Mouse (Mus musculus) E14TG2a.4 (cell line): ENCODE results near the gene Nudt3.

Experiments used
- H3K27me3 ChIP-seq: 2 replicates; pipeline ENCODE4 v1.6.1; 2014; ENCODE audit warnings: low read length, control low read depth; ENCODE audit not compliant: insufficient read depth
- H3K36me3 ChIP-seq: 2 replicates; pipeline ENCODE4 v1.6.1; 2014; ENCODE audit warnings: low read length, control low read depth; ENCODE audit not compliant: insufficient read depth
- H3K4me1 ChIP-seq: replicated peaks from 2 replicates; pipeline ENCODE4 v1.6.1; 2014; ENCODE audit warnings: low read depth, low read length, control low read depth
- H3K4me3 ChIP-seq: replicated peaks from 2 replicates; pipeline ENCODE4 v1.5.1; 2014; ENCODE audit warnings: mild to moderate bottlenecking, low read length
- H3K9me3 ChIP-seq: 2 replicates; pipeline ENCODE4 v1.6.1; 2014; ENCODE audit warnings: low read length, control low read depth
- CTCF ChIP-seq: conservative IDR thresholded peaks from 2 replicates; pipeline ENCODE4 v1.5.1; 2014; ENCODE audit warnings: low read length
- NANOG ChIP-seq: IDR thresholded peaks from 2 replicates; pipeline ENCODE4 v1.6.1; 2014; ENCODE audit warnings: borderline replicate concordance, low read length, mixed read lengths
- POU5F1 ChIP-seq: IDR thresholded peaks from 2 replicates; pipeline ENCODE4 v1.6.1; 2014; ENCODE audit warnings: low read length, borderline replicate concordance

Gene Nudt3

DNA sequence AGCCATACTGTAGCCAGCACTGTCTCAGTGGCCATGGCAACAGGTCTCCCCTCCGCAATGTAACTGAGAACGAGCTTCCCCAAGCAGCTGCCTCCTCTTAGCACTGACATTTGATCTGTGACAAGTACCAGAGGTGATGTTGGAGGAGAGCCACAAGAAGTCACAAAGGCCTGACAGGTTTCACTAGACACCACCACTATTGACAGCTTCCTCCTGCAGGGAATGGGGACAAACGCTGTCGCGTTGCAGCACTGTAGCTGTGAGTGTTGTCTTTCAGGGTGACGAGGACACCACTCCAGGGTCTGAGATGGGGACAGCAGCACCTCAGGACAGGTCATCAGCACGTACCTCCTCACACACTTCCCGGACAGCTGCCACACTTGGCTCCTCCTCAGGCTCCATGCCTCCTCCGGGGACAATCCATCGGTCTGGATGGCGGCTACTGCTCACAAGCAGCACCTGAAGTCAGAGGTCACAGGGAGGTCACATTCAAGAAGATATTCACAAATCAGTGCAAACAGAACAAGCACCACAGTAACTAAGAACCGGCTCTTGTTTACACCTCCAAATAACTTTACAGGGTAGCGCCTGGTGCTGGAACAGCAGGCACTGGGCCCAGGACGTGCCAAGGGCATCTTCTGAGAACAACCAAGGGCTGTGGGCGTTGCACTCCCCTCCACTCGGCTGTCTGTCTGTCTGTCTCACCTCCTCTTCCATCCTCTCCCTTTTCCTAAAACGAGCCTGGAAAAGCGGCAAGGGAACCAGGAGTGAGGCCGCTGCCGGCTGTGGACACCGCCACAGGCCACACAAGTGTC is 26.7 kb downstream of the Nudt3 start:
- peaks cover 55% of the 10 kb centered on the region for H3K36me3 ChIP-seq
- TF ChIP-seq CTCF (no peak), POU5F1 (no peak)
- H3K4me1 ChIP-seq: peaks cover 84% of the 10 kb centered on the region
- H3K9me3 ChIP-seq: no peaks in the 10 kb centered on the region
- H3K4me3 ChIP-seq: peak overlapping the region; percentile 32; the same call in 1 of the 2 replicates
- no peaks in the 10 kb centered on the region for H3K27me3 ChIP-seq

- TF ChIP-seq NANOG (no peak), POU5F1 (no peak), CTCF (0 out of 2 replicates have a peak, but pooled peaks have one; percentile 3)
- H3K9me3 ChIP-seq: no peaks in the 10 kb centered on the region
- peak overlapping the region; percentile 43 for H3K4me3 ChIP-seq
- H3K4me1 ChIP-seq: peaks cover 84% of the 10 kb centered on the region
- H3K27me3 ChIP-seq: no peaks in the 10 kb centered on the region
- peaks cover 59% of the 10 kb centered on the region for H3K36me3 ChIP-seq
Measured at GRCm38 (mm10) chr17:27595659-27596375, 27.5 kb downstream of the Nudt3 start.

- Histone ChIP-seq H3K27me3 (no peaks in the 10 kb centered on the region), H3K36me3 (peaks cover 82% of the 10 kb centered on the region), H3K9me3 (no peaks in the 10 kb centered on the region), H3K4me3 (no peak overlapping the region), H3K4me1 (peaks cover 92% of the 10 kb centered on the region)
- TF ChIP-seq NANOG (no peak), CTCF (no peak), POU5F1 (no peak)
Measured at GRCm38 (mm10) chr17:27592565-27592910, 30.8 kb downstream of the Nudt3 start.

DNA sequence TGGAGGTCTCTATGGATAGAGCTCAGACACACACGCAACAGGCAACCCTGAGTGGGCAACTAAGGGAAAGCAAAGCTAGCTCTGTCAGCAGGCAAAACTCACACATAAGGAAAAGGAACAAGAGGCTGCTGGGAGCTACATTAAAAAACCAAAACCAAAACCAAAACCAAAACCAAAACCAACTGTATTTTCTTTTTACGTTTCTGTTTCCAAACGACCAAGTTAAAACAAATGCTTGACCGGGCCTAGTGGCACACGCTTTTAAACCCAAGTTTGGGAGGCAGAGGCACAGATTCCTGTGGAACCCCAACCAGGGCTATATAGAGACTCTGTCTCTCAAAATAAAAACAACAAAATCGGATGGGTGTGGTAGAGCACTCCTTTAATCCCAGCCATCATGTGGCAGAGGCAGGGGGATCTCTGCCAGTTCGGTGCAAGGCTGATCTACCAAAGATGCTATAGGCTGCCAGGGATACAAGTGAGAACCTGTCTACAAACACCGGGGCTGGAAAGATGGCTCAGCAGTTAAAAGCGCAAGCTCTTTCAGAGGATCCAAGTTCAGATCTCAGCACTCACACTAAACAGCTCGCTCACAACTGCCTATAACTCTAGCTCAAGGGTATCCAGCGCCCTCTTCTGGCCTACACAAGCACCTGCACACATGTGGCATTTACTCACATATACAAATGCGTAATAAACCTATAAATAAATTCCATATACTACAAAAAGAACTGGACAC is 31.3 kb downstream of the Nudt3 start:
- Histone ChIP-seq H3K4me3 (no peak overlapping the region), H3K9me3 (no peaks in the 10 kb centered on the region), H3K4me1 (peaks cover 92% of the 10 kb centered on the region), H3K36me3 (peaks cover 85% of the 10 kb centered on the region), H3K27me3 (no peaks in the 10 kb centered on the region)
- peak; percentile 71 for TF ChIP-seq CTCF
- TF ChIP-seq NANOG: no peak
- TF ChIP-seq POU5F1: no peak

GRCm38 (mm10) chr17:27588231-27588630 is 35.1 kb downstream of the Nudt3 start:
- TF ChIP-seq NANOG (no peak), POU5F1 (no peak), CTCF (no peak)
- peaks cover 77% of the 10 kb centered on the region for H3K36me3 ChIP-seq

DNA sequence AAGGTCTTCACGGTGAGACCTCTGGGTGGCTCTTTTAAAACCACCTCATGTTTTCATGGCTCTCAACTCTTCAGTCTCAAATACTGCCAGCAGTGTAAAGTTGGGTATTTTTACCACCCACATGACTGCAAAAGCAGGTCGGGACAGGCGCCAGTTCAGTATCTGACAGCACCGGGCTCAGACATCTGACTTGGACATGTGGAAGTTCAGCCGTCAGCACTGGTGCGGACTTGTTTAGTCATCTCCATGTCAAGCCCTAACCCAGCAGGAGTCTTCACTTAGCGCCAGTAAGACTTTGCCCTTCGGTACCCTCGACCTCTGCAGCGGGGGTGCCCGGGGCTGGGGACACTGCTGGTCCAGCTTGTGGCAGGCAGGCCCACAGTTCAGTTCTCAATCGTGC is 36.0 kb downstream of the Nudt3 start:
- Histone ChIP-seq H3K27me3 (no peaks in the 10 kb centered on the region), H3K4me1 (peaks cover 89% of the 10 kb centered on the region), H3K36me3 (peaks cover 79% of the 10 kb centered on the region), H3K4me3 (no peak overlapping the region), H3K9me3 (no peaks in the 10 kb centered on the region)
- TF ChIP-seq CTCF: no peak
- TF ChIP-seq NANOG: no peak
- no peak for TF ChIP-seq POU5F1

More at GRCm38 (mm10) chr17:27588231-27588630, 35.1 kb downstream of the Nudt3 start:
- Histone ChIP-seq H3K9me3 (no peaks in the 10 kb centered on the region), H3K4me3 (no peak overlapping the region), H3K4me1 (peaks cover 87% of the 10 kb centered on the region), H3K27me3 (no peaks in the 10 kb centered on the region)

GRCm38 (mm10) chr17:27586661-27587060 is 36.6 kb downstream of the Nudt3 start:
- TF ChIP-seq NANOG (no peak), CTCF (no peak), POU5F1 (no peak)
- Histone ChIP-seq H3K9me3 (no peaks in the 10 kb centered on the region), H3K4me3 (no peak overlapping the region), H3K27me3 (no peaks in the 10 kb centered on the region), H3K4me1 (peaks cover 90% of the 10 kb centered on the region), H3K36me3 (peaks cover 84% of the 10 kb centered on the region)

- Histone ChIP-seq H3K4me1 (peaks cover 89% of the 10 kb centered on the region), H3K36me3 (peaks cover 85% of the 10 kb centered on the region), H3K9me3 (no peaks in the 10 kb centered on the region), H3K4me3 (0 out of 2 replicates have a peak overlapping the region, but pooled peaks have one; percentile 10), H3K27me3 (no peaks in the 10 kb centered on the region)
- no peak for TF ChIP-seq POU5F1
- TF ChIP-seq NANOG: 0 out of 2 replicates have a peak, but pooled peaks have one; percentile 2
Measured at GRCm38 (mm10) chr17:27583185-27583894, 40.0 kb downstream of the Nudt3 start.
